Mouse (Mus musculus) c-Kit-positive CD71-positive TER-119-negative erythroid progenitor cells, embryonic 14.5 days (primary cell): ENCODE results near the gene Bcl2l11.
"Not testable (repeated sequence)": the region's sequence is repeated elsewhere in the genome, so short reads cannot be mapped to it uniquely, and the experiment has no call there.

ENCODE experiments used
- DNase-seq: peaks from one replicate; pipeline ENCODE4 v3.0.0-alpha.2; 2013; ENCODE audit warnings: low read depth

Gene Bcl2l11

DNA sequence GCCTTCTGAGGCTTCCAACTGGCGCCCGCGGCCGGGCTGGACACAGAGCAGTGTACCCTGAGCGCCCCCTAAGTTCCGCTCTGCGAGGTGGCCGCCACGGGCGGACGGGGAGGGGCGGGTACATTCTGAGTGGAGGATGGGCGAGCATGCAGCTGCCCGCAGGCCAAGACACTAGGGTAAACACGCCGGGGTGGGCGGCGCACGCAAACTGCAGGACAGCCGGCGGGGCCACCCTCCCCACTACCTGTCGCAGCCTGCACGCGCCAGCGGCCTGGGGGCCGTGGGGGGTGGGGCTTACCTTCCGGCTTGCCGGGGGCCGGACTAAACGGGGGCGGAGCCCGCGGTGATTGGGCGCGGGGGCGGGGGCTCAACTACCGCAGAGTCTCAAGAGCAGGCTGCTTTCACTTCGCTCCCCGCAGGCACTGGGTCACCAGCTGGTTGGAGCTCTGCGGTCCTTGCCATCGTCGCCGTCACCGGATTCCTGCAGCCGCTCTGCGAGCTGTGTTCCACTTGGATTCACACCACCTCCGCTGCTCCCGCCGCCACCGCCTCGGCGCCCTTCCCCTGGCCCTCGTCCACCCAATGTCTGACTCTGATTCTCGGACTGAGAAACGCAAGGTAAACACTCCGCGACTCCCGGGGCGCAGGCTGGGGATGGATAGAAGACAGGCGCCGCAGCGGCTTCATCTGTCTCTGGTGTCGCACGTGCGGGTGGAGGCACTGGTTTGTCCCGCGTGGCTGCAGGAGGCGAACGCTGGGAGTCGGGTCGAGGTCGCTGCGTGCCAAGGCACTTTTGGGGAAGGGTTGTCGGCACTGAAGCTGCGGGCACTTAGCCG lies at the start of gene Bcl2l11:
TSS of gene Bcl2l11 (plus strand) at position 404 of the 836 bp plus-strand sequence.
- peak; percentile 80 for DNase-seq

GRCm38 (mm10) chr2:128076936-128077335 lies 48.9 kb upstream of the Bcl2l11 start:
- no peak for DNase-seq

DNA sequence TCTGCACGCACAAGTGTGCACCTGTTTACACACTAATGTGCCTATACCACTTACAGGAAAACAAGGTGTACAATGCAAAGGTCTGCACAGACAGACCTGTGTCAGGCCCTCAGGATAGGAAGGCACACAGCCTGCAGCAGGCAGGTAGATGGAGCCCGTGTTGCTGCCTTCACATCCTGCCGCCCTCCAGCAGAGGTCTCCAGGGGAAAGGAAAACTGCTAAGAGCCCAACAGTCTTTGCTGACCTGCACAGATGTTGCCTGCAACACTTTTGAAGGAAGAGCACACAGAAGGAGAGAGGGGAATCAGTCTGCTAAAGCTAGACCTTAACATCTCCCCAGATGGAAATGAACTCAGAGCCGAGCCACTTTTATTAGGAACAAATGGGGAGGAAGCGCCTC lies 47.0 kb upstream of the Bcl2l11 start:
- no peak for DNase-seq

GRCm38 (mm10) chr2:128079316-128079715 lies 46.5 kb upstream of the Bcl2l11 start:
- DNase-seq: no peak

GRCm38 (mm10) chr2:128083844-128084243 lies 42.0 kb upstream of the Bcl2l11 start:
- DNase-seq: no peak

DNA sequence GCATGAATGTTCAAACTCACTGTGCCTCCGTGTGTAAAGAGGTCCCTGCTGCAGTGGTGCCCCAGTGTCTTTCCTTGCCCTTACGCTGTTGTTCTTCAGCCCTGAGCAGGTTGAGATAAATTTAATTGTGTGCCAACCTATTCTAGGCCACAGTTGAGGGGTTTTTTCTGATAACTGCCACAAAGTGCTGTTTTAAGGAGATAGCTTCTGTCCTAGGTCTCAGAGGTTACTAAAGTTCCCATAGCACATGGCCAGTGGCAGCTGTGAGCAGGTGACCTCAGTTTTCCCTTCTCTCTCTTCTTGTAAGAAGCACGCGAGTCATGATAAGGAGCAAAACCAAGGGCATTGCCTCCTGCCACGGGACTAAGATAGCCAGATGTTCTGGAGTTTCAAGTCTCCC lies 41.2 kb upstream of the Bcl2l11 start:
- DNase-seq: peak; percentile 51

DNA sequence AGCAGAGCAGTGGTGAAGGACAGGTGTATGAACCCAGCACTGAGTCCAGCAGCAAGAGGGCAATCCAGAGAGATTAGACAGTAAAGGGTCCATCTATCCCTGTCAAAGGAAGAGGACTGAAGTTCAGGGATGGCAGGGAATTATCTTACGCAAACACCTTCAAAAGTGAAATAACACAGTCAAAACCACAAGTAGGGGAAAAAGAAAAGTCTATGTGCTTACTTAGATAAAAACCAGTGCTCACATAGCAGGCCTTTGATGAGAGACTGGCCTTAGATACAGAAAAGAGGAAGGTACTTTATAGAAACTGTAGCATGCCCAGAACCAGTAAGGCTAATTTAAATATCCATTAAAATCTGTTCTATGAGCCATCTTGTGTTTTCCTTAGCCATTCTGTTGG lies 40.4 kb upstream of the Bcl2l11 start:
- DNase-seq: no peak

DNA sequence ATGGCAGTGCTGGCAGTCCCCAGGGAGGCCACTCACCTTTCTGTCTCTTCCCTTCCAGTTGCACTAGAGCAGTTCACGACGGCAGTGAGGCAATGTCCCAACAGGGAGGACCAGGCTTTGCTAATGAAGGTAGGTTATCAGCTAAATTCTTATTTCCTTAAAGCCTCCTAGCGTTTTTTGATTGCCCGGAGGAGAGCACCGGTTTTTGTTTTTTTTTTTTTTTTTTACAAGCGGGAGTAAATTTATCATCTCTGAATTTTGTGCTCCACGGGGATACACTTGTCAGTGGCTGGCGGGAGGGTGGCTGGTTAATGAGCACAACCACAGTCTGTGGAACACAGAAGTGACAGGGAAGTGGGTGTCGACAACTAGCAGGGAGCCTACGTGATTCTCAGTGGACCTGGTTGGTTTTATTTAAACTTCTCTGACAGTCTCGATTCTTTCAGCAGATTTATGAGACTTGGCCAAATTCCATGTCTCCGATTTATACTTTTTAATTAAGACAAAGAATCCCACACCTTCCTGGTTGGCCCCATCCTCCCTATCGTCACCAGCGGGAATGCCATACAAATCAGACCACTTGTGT lies 39.4 kb upstream of the Bcl2l11 start:
- no peak for DNase-seq

- DNase-seq: no peak
Measured at GRCm38 (mm10) chr2:128086996-128087526, 38.8 kb upstream of the Bcl2l11 start.

- no peak for DNase-seq
Measured at GRCm38 (mm10) chr2:128087798-128088545, 37.9 kb upstream of the Bcl2l11 start.

DNA sequence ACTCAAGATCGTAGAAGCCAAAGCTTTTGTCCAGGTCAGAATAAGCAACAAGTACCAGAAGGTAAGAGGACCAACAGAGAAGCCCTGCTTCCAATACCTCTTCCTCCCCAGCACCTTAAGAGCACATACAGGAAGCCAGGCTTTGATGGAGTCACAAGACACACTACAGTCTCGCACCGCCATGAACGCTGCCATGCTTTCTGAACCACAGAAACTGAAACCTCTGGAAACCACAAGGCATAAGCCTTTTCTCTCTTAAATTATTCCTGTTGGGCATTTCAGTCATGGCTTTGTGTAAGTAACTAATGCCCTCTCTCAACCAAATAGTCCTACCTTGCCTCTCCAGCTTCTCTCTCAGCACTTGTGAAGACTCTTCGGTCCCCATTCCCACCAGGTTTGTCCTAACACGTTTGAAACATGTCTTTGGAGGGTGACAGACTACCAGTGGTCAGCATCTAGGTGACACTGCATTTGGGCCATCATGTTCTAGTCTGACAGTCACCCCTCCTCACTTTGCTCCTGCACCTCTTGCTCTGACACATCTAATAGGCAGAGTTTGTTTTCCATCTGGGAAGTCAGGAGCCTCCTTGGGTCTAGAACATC lies 35.5 kb upstream of the Bcl2l11 start:
- no peak for DNase-seq

DNA sequence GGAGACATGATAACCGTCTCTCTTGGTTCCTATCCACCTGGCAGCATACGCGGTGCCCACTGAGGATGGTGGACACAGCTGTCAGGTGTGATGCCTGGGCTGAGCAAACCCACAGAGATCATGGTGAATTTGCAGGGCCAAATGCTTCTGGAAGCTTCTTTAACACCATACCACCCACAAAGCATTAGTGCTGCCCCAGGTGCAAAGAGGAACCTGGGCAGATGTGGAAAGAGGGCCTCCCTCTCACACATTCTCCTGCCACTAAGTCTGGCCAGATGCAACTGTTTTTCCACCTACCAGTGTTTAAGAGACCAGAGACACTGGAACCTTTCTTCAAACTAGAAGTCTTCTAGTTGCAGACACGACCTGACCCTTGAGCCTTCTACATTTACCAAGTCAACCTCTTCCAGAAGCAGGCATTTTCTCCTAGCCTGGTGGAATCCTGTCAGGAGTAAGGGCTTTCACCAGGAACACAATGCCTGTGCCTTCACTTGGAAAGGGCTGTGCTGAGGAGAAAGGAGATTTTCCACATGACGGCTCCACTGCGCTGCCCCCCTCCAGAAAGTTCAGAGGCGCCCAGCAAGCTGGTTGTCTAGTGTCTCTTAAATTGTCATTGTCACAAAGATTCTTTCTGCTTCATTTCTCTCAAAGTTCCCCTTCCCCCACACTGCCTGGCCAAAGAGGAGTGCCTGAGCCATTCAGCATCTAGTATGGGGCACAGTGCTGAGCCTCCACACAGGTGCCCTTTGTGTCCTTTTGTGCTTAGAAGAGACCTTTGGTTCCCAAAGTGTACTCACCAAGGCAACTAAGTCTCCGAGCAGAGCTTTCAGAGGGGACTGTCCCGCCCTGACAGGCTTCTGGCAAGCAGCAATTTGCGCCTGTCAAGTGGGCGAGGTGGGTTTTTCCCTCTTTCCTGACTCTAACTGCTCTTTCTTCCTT lies 34.1 kb upstream of the Bcl2l11 start:
- no peak for DNase-seq

GRCm38 (mm10) chr2:128092451-128092850 lies 33.4 kb upstream of the Bcl2l11 start:
- no peak for DNase-seq

DNA sequence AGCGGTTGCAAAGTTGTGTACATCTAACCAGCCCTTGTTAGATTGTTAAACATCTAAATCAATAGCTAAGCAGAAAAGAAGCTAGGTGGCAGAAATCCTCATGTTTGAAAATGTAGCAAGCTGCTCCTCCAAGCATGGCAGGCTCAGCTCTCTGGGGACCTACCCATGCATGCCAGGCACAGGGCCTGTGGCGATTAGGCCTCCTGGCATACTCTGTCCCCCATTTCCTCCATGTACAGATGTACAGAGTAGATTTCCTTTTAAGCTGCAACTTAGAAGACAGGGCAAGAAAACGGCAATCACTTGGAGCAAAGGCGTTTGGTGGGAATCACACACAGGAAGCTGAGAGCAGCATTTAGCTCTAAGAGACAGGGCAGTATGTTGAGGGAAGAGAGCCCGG lies 31.6 kb upstream of the Bcl2l11 start:
- no peak for DNase-seq

- no peak for DNase-seq
Measured at GRCm38 (mm10) chr2:128094602-128095001, 31.2 kb upstream of the Bcl2l11 start.

- no peak for DNase-seq
Measured at GRCm38 (mm10) chr2:128095270-128095669, 30.6 kb upstream of the Bcl2l11 start.

DNA sequence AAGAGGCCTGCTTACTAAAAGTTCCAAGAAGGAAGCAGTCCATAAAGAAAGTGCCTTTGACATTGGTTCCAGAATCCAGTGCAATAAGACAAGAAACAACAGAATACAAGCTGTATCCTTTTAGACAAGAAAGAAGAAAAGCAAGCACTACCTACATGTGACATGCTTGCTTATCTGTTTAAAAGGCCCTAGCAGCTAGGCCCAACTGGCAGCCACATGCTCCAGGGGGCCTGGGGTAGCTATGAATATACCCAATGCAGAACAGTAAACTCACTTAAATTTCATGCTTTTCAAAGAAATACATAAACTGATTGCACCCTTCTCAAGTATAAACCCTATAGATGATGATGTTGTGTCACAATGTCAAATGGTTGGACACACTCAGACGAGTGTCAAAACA lies 29.8 kb upstream of the Bcl2l11 start:
- DNase-seq: no peak

- DNase-seq: not testable (repeated sequence)
Measured at GRCm38 (mm10) chr2:128098118-128098517, 27.7 kb upstream of the Bcl2l11 start.

DNA sequence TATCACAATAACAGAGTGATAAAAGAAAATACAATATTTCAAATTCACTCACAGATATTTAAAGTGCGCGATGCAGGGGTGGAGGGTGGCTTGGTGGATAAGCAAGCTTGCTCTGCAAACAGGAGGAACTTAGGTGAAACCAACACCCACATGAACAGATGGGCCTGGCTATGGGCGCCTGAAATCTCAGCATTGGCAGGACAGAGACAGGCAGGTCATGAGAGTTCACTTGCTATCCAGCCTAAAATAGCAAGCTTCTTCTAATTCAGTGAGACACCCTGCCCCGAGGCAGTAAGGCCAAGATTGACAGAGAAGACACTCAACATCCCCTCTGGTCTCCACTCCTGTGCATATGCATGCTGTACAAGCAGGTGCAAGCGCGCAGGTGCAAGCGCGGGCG lies 23.8 kb upstream of the Bcl2l11 start:
- DNase-seq: no peak

DNA sequence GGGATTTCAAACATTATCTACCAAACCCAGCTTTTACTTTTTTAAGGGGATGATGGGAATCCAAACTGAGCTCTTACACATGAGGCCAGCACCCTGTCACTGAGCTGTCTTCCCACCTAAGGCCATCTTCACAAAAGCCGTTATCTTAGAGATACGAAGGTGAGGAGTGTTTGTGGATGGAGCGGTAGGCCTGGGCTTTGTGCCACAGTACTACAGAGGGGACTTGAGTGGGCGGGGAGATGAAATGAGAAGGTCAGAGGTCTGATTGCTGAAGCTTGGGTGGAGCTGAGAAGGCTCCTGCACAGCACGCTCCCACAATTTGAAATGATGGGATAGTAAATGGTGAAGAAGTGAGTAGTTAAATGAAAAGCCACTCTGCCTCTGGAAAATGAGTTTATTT lies 21.0 kb upstream of the Bcl2l11 start:
- no peak for DNase-seq

- no peak for DNase-seq
Measured at GRCm38 (mm10) chr2:128105651-128106050, 20.2 kb upstream of the Bcl2l11 start.
